Mouse (Mus musculus): ENCODE measurements around the gene Cntn1. TPM values are rescaled to one million over a fixed set of nuclear protein-coding genes. Genes with fewer than 3 reads are reported as not detected.

Gene Cntn1
- polyA plus RNA-seq, 1 experiment from 2014 or later = 3.3 TPM

DNA sequence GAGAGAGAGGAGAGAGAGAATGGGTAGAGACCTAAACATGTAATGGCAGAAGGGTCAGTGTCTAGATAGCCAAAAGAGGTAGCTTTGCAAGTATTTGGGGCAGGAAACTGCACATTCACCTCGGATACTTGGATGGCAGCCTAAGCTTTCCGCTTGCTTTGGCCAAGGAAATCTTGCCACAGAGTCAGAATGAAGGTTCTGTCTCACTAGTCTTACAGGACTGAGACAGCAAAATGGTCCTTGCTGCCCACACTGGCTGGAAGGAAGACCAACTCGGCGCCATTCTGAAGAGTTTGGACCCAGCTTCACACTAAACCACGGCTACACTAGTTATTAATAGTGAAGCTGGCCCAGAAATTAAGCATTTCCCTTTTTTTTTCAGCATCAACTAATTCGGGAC, 230.0 kb downstream of the Cntn1 start:
- no peaks in the 10 kb centered on the region for H3K4me1 ChIP-seq (ENCODE audit: control insufficient read depth, insufficient read depth, low read length)
- no peaks in the 10 kb centered on the region for H3K27me3 ChIP-seq (ENCODE audit: control insufficient read depth, insufficient read depth, low read length)
- H3K4me3 ChIP-seq (ENCODE audit: low read depth, low read length) = no peak overlapping the region
- H3K4me2 ChIP-seq (ENCODE audit: low read depth, low read length) = no peak overlapping the region
- no peak overlapping the region for H3K9ac ChIP-seq (replicated peaks; ENCODE audit: low read length)
- ATAC-seq (replicated peaks; ENCODE audit: insufficient number of reproducible peaks, low FRiP score, low TSS enrichment, low read depth) (no peak), DNase-seq (ENCODE audit: low spot score) (no peak)
- H3K9me3 ChIP-seq (replicated peaks; ENCODE audit: control insufficient read depth, low read length) = no peaks in the 10 kb centered on the region
- no peak overlapping the region for H3K27ac ChIP-seq (replicated peaks; ENCODE audit: low read depth, low read length)
- H3K36me3 ChIP-seq (replicated peaks; ENCODE audit: control insufficient read depth, insufficient read depth, low read depth, low read length) = no peaks in the 10 kb centered on the region
- WGBS = 86% methylated on average over 6 of the region's 6 CpGs

DNA sequence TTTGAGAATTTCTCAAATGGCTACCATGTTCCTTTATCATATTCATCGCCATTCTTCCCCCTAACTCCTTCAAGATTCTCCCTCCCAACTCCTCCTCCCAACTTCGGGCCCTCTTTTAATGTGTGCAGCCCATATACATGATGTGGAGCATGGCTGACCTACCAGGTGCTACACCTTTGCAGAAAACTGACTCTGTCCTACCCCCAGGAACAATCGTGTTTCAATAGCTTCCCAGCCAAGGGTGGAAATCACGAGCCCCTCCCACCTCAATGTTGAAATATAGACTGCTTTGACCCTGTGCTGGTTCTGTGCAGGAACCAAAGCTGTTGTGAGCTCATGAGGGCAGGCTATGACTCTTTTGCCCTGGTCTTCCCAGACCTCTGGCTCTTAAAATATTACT, 236.7 kb downstream of the Cntn1 start:
- Histone ChIP-seq H3K4me3 (ENCODE audit: low read depth, low read length) (no peak overlapping the region), H3K4me2 (ENCODE audit: low read depth, low read length) (no peak overlapping the region), H3K4me1 (ENCODE audit: control insufficient read depth, insufficient read depth, low read length) (no peaks in the 10 kb centered on the region), H3K9me3 (replicated peaks; ENCODE audit: control insufficient read depth, low read length) (no peaks in the 10 kb centered on the region), H3K27me3 (ENCODE audit: control insufficient read depth, insufficient read depth, low read length) (no peaks in the 10 kb centered on the region), H3K9ac (replicated peaks; ENCODE audit: low read length) (no peak overlapping the region), H3K27ac (replicated peaks; ENCODE audit: low read depth, low read length) (no peak overlapping the region), H3K36me3 (replicated peaks; ENCODE audit: control insufficient read depth, insufficient read depth, low read depth, low read length) (no peaks in the 10 kb centered on the region)
- no peak for ATAC-seq (replicated peaks; ENCODE audit: insufficient number of reproducible peaks, low FRiP score, low TSS enrichment, low read depth)
- no peak for DNase-seq (ENCODE audit: low spot score)
- 88% methylated on average over 4 of the region's 4 CpGs for WGBS

- ATAC-seq (replicated peaks; ENCODE audit: insufficient number of reproducible peaks, low FRiP score, low TSS enrichment, low read depth) (no peak), DNase-seq (ENCODE audit: low spot score) (no peak)
- no peaks in the 10 kb centered on the region for H3K27me3 ChIP-seq (ENCODE audit: control insufficient read depth, insufficient read depth, low read length)
- no peak overlapping the region for H3K9ac ChIP-seq (replicated peaks; ENCODE audit: low read length)
- H3K4me1 ChIP-seq (ENCODE audit: control insufficient read depth, insufficient read depth, low read length) = no peaks in the 10 kb centered on the region
- H3K4me3 ChIP-seq (ENCODE audit: low read depth, low read length) = no peak overlapping the region
- H3K9me3 ChIP-seq (replicated peaks; ENCODE audit: control insufficient read depth, low read length) = no peaks in the 10 kb centered on the region
- H3K27ac ChIP-seq (replicated peaks; ENCODE audit: low read depth, low read length) = no peak overlapping the region
- 81% methylated on average over 3 of the region's 3 CpGs for WGBS
- H3K36me3 ChIP-seq (replicated peaks; ENCODE audit: control insufficient read depth, insufficient read depth, low read depth, low read length) = no peaks in the 10 kb centered on the region
- H3K4me2 ChIP-seq (ENCODE audit: low read depth, low read length) = no peak overlapping the region
Observed at GRCm38 (mm10) chr15:92296479-92296878, 245.5 kb downstream of the Cntn1 start.

GRCm38 (mm10) chr15:92302796-92303195, 251.8 kb downstream of the Cntn1 start:
- no peak overlapping the region for H3K27ac ChIP-seq (replicated peaks; ENCODE audit: low read depth, low read length)
- ATAC-seq (replicated peaks; ENCODE audit: insufficient number of reproducible peaks, low FRiP score, low TSS enrichment, low read depth) (no peak), DNase-seq (ENCODE audit: low spot score) (no peak)
- no peaks in the 10 kb centered on the region for H3K4me1 ChIP-seq (ENCODE audit: control insufficient read depth, insufficient read depth, low read length)
- H3K4me3 ChIP-seq (ENCODE audit: low read depth, low read length) = no peak overlapping the region
- WGBS = 92% methylated on average over 6 of the region's 6 CpGs
- H3K36me3 ChIP-seq (replicated peaks; ENCODE audit: control insufficient read depth, insufficient read depth, low read depth, low read length) = no peaks in the 10 kb centered on the region
- H3K9ac ChIP-seq (replicated peaks; ENCODE audit: low read length) = no peak overlapping the region
- H3K9me3 ChIP-seq (replicated peaks; ENCODE audit: control insufficient read depth, low read length) = no peaks in the 10 kb centered on the region
- H3K27me3 ChIP-seq (ENCODE audit: control insufficient read depth, insufficient read depth, low read length) = no peaks in the 10 kb centered on the region
- no peak overlapping the region for H3K4me2 ChIP-seq (ENCODE audit: low read depth, low read length)

GRCm38 (mm10) chr15:92304221-92304620, 253.3 kb downstream of the Cntn1 start:
- Histone ChIP-seq H3K9me3 (replicated peaks; ENCODE audit: control insufficient read depth, low read length) (no peaks in the 10 kb centered on the region), H3K27me3 (ENCODE audit: control insufficient read depth, insufficient read depth, low read length) (no peaks in the 10 kb centered on the region), H3K4me2 (ENCODE audit: low read depth, low read length) (no peak overlapping the region), H3K27ac (replicated peaks; ENCODE audit: low read depth, low read length) (no peak overlapping the region), H3K36me3 (replicated peaks; ENCODE audit: control insufficient read depth, insufficient read depth, low read depth, low read length) (no peaks in the 10 kb centered on the region), H3K4me3 (ENCODE audit: low read depth, low read length) (no peak overlapping the region), H3K4me1 (ENCODE audit: control insufficient read depth, insufficient read depth, low read length) (no peaks in the 10 kb centered on the region), H3K9ac (replicated peaks; ENCODE audit: low read length) (no peak overlapping the region)
- no peak for DNase-seq (ENCODE audit: low spot score)
- ATAC-seq (replicated peaks; ENCODE audit: insufficient number of reproducible peaks, low FRiP score, low TSS enrichment, low read depth) = no peak
- WGBS = 85% methylated on average over 5 of the region's 5 CpGs

- no peak overlapping the region for H3K4me3 ChIP-seq (ENCODE audit: low read depth, low read length)
- no peak overlapping the region for H3K9ac ChIP-seq (replicated peaks; ENCODE audit: low read length)
- H3K27me3 ChIP-seq (ENCODE audit: control insufficient read depth, insufficient read depth, low read length) = no peaks in the 10 kb centered on the region
- no peaks in the 10 kb centered on the region for H3K36me3 ChIP-seq (replicated peaks; ENCODE audit: control insufficient read depth, insufficient read depth, low read depth, low read length)
- no peak overlapping the region for H3K4me2 ChIP-seq (ENCODE audit: low read depth, low read length)
- ATAC-seq (replicated peaks; ENCODE audit: insufficient number of reproducible peaks, low FRiP score, low TSS enrichment, low read depth) (no peak), DNase-seq (ENCODE audit: low spot score) (no peak)
- 90% methylated on average over 6 of the region's 6 CpGs for WGBS
- no peaks in the 10 kb centered on the region for H3K9me3 ChIP-seq (replicated peaks; ENCODE audit: control insufficient read depth, low read length)
- no peak overlapping the region for H3K27ac ChIP-seq (replicated peaks; ENCODE audit: low read depth, low read length)
- H3K4me1 ChIP-seq (ENCODE audit: control insufficient read depth, insufficient read depth, low read length) = no peaks in the 10 kb centered on the region
Observed at GRCm38 (mm10) chr15:92321959-92322358, 271.0 kb downstream of the Cntn1 start.

DNA sequence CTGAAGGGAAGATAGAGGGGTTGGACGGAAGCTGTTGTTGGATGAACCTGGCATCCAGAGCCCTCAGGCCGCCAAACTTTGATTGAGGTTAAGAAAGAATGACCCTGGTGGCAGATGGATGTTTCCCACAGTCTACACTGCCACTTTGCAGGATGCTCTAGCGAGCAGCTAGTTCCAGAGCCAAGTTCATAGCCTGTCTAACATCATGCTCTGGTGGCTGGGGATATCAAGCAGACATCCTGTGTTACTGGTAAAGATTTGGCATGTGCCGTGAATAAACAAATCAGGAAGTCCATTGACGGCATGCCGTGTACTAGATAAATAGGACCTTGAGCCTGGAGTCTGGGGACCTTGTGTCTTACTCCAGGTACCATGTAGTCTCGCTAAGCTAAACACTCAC, 276.1 kb downstream of the Cntn1 start:
- no peaks in the 10 kb centered on the region for H3K27me3 ChIP-seq (ENCODE audit: control insufficient read depth, insufficient read depth, low read length)
- no peak overlapping the region for H3K27ac ChIP-seq (replicated peaks; ENCODE audit: low read depth, low read length)
- ATAC-seq (replicated peaks; ENCODE audit: insufficient number of reproducible peaks, low FRiP score, low TSS enrichment, low read depth) (no peak), DNase-seq (ENCODE audit: low spot score) (no peak)
- no peak overlapping the region for H3K4me3 ChIP-seq (ENCODE audit: low read depth, low read length)
- H3K9ac ChIP-seq (replicated peaks; ENCODE audit: low read length) = no peak overlapping the region
- no peak overlapping the region for H3K4me2 ChIP-seq (ENCODE audit: low read depth, low read length)
- no peaks in the 10 kb centered on the region for H3K4me1 ChIP-seq (ENCODE audit: control insufficient read depth, insufficient read depth, low read length)
- WGBS = 79% methylated on average over 7 of the region's 7 CpGs
- no peaks in the 10 kb centered on the region for H3K9me3 ChIP-seq (replicated peaks; ENCODE audit: control insufficient read depth, low read length)
- no peaks in the 10 kb centered on the region for H3K36me3 ChIP-seq (replicated peaks; ENCODE audit: control insufficient read depth, insufficient read depth, low read depth, low read length)

DNA sequence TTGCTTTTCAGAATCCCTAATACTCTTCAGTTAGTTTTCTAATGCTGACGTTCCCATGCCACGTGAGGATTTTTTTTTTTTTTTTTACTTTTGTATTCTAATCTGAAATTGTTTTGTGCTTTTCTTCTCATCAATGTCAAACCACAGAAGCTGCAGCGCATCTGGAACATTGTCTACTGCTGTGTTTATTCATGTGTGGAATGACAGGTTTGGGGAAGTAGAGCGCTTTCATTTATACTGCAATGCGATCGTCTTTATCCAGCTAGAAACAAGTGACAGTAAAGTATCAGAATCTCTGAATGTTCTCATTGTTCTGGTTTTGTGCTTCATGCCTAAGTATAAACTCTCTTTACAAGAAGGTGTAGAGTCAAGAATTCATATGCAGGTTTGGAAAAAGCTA, 289.3 kb downstream of the Cntn1 start:
- no peak for DNase-seq (ENCODE audit: low spot score)
- H3K4me1 ChIP-seq (ENCODE audit: control insufficient read depth, insufficient read depth, low read length) = no peaks in the 10 kb centered on the region
- no peak overlapping the region for H3K4me2 ChIP-seq (ENCODE audit: low read depth, low read length)
- 80% methylated on average over 6 of the region's 6 CpGs for whole genome bisulfite sequencing
- no peak overlapping the region for H3K4me3 ChIP-seq (ENCODE audit: low read depth, low read length)
- no peak for ATAC-seq (replicated peaks; ENCODE audit: insufficient number of reproducible peaks, low FRiP score, low TSS enrichment, low read depth)
- H3K27me3 ChIP-seq (ENCODE audit: control insufficient read depth, insufficient read depth, low read length) = no peaks in the 10 kb centered on the region
- no peaks in the 10 kb centered on the region for H3K36me3 ChIP-seq (replicated peaks; ENCODE audit: control insufficient read depth, insufficient read depth, low read depth, low read length)
- H3K27ac ChIP-seq (replicated peaks; ENCODE audit: low read depth, low read length) = no peak overlapping the region
- no peaks in the 10 kb centered on the region for H3K9me3 ChIP-seq (replicated peaks; ENCODE audit: control insufficient read depth, low read length)
- H3K9ac ChIP-seq (replicated peaks; ENCODE audit: low read length) = no peak overlapping the region
